Mouse (Mus musculus) hindbrain, embryonic 11.5 days (tissue): ENCODE measurements around the gene Pax6. TPM values are rescaled to one million over a fixed set of nuclear protein-coding genes. Genes with fewer than 3 reads are reported as not detected.

Experiments
- ATAC-seq: fragments of 200-750 bp; cut with Nextera tagmentation; 2 replicates; pipeline ENCODE4 v1.8.0; 2017; ENCODE audit warnings: mild to moderate bottlenecking, moderate TSS enrichment, moderate library complexity; ENCODE audit not compliant: low FRiP score
- DNase-seq: peaks from one replicate; pipeline ENCODE4 v3.0.0-alpha.2; 2015; ENCODE audit warnings: low spot score
- H3K27ac ChIP-seq: fragments of 300-500 bp; sonication (generic); 2 replicates; pipeline ENCODE4 v1.5.1; 2014; ENCODE audit warnings: mild to moderate bottlenecking, low read depth, low read length
- H3K27me3 ChIP-seq: fragments of 300-500 bp; sonication (generic); 2 replicates; pipeline ENCODE4 v1.6.1; 2014; ENCODE audit warnings: mild to moderate bottlenecking, low read length, moderate library complexity, mixed read lengths; ENCODE audit not compliant: control insufficient read depth, insufficient read depth
- H3K36me3 ChIP-seq: fragments of 300-500 bp; sonication (generic); 2 replicates; pipeline ENCODE4 v1.6.1; 2014; ENCODE audit warnings: mild to moderate bottlenecking, low read length, moderate library complexity, mixed read lengths; ENCODE audit not compliant: control insufficient read depth, insufficient read depth
- H3K4me1 ChIP-seq: fragments of 300-500 bp; sonication (generic); replicated peaks from 2 replicates; pipeline ENCODE4 v1.6.1; 2014; ENCODE audit warnings: low read length, mixed read lengths; ENCODE audit not compliant: control insufficient read depth, insufficient read depth
- H3K4me2 ChIP-seq: fragments of 300-500 bp; sonication (generic); replicated peaks from 2 replicates; pipeline ENCODE4 v1.6.1; 2014; ENCODE audit warnings: mild to moderate bottlenecking, low read depth, low read length
- H3K4me3 ChIP-seq: fragments of 300-500 bp; sonication (generic); 2 replicates; pipeline ENCODE4 v1.5.1; 2014; ENCODE audit warnings: low read depth, low read length
- H3K9ac ChIP-seq: fragments of 300-500 bp; sonication (generic); 2 replicates; pipeline ENCODE4 v1.6.1; 2014; ENCODE audit warnings: low read depth, low read length
- H3K9me3 ChIP-seq: fragments of 300-500 bp; sonication (generic); 2 replicates; pipeline ENCODE4 v1.6.1; 2016; ENCODE audit warnings: low read length; ENCODE audit not compliant: control insufficient read depth
- WGBS: fragments of 180-500 bp; shearing (Covaris S2); extraction: QIAGEN DNeasy Blood & Tissue Kit; methylation state at CpG from one replicate; pipeline ENCODE4 v1.1.7; 2014; 5-methylcytosine and 5-hydroxymethylcytosine counted together
- polyA plus RNA-seq: library from polyadenylated mRNA; unstranded; fragments of >200 nt; fragmentation: Nextera tagmentation; extraction: Ambion mirVana; gene quantifications from 2 replicates; pipeline ENCODE4 v1.2.1, GENCODE M21; 2014

Gene Pax6
- polyA plus RNA-seq: 23.9 and 26.8 TPM in 2 replicates

DNA sequence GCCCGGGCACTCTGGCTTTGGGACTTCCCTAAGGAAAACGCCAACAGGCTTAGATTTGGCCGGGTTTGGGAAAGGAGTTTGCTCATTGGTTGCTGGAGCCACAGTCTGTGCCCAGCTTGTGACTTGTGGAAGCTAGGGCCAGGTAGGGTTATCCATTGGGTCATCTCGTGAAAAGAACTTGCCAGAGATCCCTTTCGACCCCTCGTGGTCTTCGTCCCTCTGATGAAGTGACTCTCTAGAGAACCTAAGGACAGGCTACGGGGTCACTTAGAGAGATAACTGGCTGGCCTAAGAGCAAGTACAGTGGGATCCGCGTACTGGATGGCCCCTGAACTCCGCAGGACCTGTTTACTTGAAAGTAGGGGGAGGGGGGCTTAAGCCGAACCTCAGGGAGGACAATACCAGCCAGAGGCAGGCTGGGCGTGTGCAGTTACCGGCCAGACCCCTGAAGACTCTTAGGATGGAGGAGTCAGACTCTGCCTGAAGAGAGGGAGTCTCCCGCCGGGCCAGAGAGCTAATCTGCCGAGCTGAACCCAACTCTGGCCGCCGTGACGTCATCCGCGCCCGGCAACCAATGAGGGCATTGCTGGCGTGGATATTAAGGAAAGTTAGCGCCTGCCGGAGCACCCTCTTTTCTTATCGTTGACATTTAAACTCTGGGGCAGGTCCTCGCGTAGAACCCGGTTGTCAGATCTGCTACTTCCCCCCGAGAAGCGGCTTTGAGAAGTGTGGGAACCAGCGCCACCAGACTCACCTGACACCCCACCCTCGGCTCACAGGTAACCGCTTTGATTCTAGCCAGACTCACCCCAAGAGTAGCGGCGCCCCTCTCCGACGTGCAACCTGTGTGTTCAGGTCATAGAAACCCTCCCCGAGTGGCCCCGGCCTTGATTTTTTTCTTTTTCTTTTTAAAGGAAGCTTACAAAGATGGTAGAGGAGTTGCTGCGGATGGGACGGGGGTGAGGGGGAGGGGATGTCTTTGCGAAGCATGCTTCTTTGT lies at the start of gene Pax6:
TSS of gene Pax6 (plus strand) at position 630 of the 1,000 bp plus-strand sequence.
- Histone ChIP-seq H3K36me3 (no peaks in the 10 kb centered on the region), H3K4me3 (peak within 1 kb of the TSS; percentile 22), H3K9ac (peak within 1 kb of the TSS; percentile 51), H3K4me1 (peaks cover 19% of the 10 kb centered on the region), H3K9me3 (no peaks in the 10 kb centered on the region), H3K27me3 (peaks cover 84% of the 10 kb centered on the region), H3K27ac (no peak within 1 kb of the TSS), H3K4me2 (peak within 1 kb of the TSS; percentile 28)
- DNase-seq (peak; percentile 70), ATAC-seq (peak; percentile 48; the same call in 1 of the 2 replicates)
- WGBS: under 1% methylated on average over 44 of the region's 44 CpGs

DNA sequence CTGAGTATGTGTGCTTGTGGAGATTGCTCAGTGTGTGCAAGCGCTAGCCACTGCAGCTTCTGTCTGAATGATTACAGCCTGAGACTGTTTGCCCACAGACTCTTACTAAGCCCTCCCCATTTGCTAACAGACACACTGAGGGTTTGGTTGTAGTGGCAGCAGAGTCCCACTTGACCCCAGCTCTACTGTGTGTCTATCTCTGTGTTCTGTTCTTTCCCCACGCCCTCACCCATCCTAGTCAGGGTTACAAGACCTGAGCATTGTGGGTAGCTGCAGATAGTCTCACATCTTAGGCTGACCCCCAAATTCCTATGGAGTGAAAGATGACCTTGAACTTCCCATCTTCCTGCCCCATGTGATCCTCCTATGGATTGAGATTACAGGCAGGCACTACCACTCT lies 19.8 kb upstream of the Pax6 start:
- H3K36me3 ChIP-seq: no peaks in the 10 kb centered on the region
- WGBS: 81% methylated on average over 2 of the region's 2 CpGs
- no peak overlapping the region for H3K9ac ChIP-seq
- H3K4me1 ChIP-seq: no peaks in the 10 kb centered on the region
- no peaks in the 10 kb centered on the region for H3K9me3 ChIP-seq
- no peak overlapping the region for H3K27ac ChIP-seq
- no peak overlapping the region for H3K4me2 ChIP-seq
- ATAC-seq (no peak), DNase-seq (no peak)
- H3K27me3 ChIP-seq: no peaks in the 10 kb centered on the region; the same call in 1 of the 2 replicates
- H3K4me3 ChIP-seq: no peak overlapping the region

DNA sequence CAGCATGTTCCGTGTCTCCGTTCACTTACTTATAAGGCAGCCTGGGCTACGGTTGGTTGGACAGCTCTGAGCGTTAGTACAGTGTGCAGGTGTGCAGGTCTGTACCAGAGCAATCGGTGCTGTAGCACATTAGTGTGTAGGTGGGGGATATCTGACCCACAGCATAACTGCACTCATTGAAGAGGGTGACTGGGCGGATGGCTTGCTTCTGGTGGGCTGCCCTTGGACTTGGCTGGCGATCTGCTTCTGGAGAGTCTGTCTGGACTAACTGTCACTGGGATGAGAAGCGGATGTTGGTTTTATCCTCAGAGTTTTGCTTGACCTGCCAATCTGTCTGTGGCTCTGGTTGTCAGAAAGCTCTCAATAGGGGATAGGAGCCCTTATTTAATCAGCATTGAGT lies 12.2 kb upstream of the Pax6 start:
- ATAC-seq (no peak), DNase-seq (no peak)
- no peak overlapping the region for H3K4me2 ChIP-seq
- H3K4me3 ChIP-seq: no peak overlapping the region
- H3K27me3 ChIP-seq: peaks cover 40% of the 10 kb centered on the region
- WGBS: 79% methylated on average over 8 of the region's 8 CpGs
- no peaks in the 10 kb centered on the region for H3K9me3 ChIP-seq
- no peaks in the 10 kb centered on the region for H3K36me3 ChIP-seq
- H3K4me1 ChIP-seq: no peaks in the 10 kb centered on the region
- H3K27ac ChIP-seq: no peak overlapping the region
- H3K9ac ChIP-seq: no peak overlapping the region

DNA sequence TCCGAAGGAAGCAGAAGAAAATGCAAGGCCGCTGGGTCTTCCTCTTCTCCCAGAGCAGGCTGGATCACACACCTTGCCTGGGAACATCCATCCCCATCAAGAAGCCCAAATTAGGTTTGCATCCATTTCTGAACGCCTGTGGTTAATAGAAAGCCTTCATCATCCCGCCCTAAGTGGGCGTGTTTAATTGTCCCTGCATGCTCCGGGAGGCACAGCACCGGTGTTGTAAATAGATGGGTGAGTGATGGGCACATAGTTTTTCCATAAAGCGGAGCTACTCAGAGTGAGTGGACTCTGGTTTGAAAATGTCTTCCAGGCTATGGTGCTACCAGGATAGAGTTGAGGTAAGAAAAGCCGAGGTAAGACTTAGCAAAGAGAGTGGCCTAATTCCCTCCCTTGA lies 9.3 kb upstream of the Pax6 start:
- Histone ChIP-seq H3K4me1 (no peaks in the 10 kb centered on the region), H3K27me3 (peaks cover 65% of the 10 kb centered on the region)
- DNase-seq: peak; percentile 45

DNA sequence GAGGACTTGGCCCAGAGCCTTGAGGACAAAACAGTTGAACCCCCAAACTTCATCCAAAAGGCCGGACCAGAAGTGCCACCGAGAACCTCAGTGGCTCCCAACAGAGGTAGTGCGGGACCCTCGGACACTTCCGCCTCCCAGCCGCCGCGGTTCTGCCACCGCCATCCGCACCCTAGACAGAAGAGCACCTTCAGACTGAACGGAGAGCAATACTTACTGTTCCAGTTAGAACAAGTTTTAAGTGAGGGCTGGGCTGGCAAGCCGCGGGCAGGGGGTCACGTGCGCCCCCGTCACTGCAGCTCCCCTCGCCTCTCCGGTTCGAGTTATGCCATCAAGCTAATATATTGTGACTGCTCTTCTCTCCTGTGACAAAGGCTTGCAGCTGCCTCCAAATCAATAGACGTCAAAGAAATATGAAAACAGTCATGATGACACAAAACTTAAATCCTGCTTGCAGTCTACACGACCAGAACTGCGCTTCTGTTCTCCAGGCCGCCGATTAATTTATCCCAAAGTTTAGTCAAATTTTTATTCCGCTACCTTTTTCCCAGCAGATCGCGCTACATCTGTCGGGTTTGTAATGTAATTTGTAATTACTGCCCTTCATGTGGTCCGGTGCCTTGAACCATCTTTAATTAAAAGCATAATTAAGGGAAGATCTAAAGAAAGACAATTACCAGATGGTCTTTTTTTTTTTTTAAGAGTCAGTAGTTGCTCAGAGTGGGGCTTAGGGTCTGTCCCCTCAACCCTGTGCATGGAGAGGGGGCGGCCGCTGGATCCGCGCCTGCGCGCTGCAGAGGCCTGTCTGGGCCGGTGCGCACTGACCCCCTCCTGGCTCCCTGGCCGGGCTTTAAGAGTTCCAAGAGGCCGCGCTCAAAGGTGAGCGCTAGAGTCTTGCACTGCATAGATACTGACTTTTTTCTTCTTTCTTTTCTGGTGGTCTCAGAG lies 8.5 kb upstream of the Pax6 start:
- DNase-seq: peak; percentile 66
- ATAC-seq: peak; percentile 71; the same call in 1 of the 2 replicates
- under 1% methylated on average over 41 of the region's 41 CpGs for WGBS
- H3K9ac ChIP-seq: no peak overlapping the region
- no peak overlapping the region for H3K27ac ChIP-seq
- no peaks in the 10 kb centered on the region for H3K4me1 ChIP-seq
- H3K4me3 ChIP-seq: peak overlapping the region; percentile 12; the same call in 1 of the 2 replicates
- H3K36me3 ChIP-seq: no peaks in the 10 kb centered on the region
- H3K9me3 ChIP-seq: no peaks in the 10 kb centered on the region
- H3K27me3 ChIP-seq: peaks cover 74% of the 10 kb centered on the region
- H3K4me2 ChIP-seq: peak overlapping the region; percentile 30

More for the DNA sequence above, 9.3 kb upstream of the Pax6 start:
- H3K27ac ChIP-seq: no peak overlapping the region
- no peaks in the 10 kb centered on the region for H3K36me3 ChIP-seq
- no peak overlapping the region for H3K9ac ChIP-seq
- peak overlapping the region; percentile 30; the same call in 1 of the 2 replicates for H3K4me2 ChIP-seq
- WGBS: 6% methylated on average over 9 of the region's 9 CpGs
- H3K4me3 ChIP-seq: no peak overlapping the region
- ATAC-seq: no peak
- H3K9me3 ChIP-seq: no peaks in the 10 kb centered on the region

DNA sequence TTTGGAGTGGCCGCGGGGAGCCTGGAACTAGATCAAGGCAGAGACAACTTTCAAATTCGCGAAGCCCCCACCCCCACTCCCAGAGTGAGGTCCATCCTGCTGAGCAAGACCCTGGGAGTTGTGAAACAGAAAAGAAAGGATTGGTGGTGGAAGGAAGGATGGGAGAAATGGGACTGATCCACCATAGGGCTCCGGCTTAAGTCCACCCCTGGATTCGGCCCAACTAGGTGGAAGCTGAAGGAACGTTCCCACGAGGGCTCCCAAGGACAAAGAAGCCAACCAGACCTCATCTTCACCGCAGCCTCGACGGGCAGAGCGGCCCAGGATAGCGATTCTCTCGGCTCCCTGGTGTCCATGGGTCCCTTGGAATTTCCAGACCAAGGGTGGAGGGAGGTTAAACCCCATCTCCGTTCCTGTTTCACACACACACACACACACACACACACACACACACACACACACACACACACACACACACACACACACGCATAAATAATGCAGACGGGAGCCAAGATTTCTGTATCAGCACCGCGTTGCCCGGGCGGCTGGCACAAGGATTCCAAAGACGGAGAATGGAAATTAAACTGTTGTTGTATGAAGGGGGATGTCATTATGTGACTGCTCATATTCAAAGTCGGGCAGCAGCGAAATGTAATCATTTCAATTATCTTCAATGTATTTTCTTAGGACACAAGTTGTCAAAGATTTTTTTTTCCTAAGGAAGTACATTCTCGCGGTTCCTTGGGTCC lies 7.7 kb upstream of the Pax6 start:
- no peaks in the 10 kb centered on the region for H3K4me1 ChIP-seq
- H3K4me3 ChIP-seq: peak overlapping the region; percentile 12; the same call in 1 of the 2 replicates
- H3K9ac ChIP-seq: no peak overlapping the region
- WGBS: 1% methylated on average over 26 of the region's 26 CpGs
- H3K36me3 ChIP-seq: no peaks in the 10 kb centered on the region
- ATAC-seq (peak; percentile 25; the same call in 1 of the 2 replicates), DNase-seq (peak; percentile 60)
- peaks cover 77% of the 10 kb centered on the region for H3K27me3 ChIP-seq
- H3K27ac ChIP-seq: no peak overlapping the region
- no peaks in the 10 kb centered on the region for H3K9me3 ChIP-seq
- peak overlapping the region; percentile 30 for H3K4me2 ChIP-seq

DNA sequence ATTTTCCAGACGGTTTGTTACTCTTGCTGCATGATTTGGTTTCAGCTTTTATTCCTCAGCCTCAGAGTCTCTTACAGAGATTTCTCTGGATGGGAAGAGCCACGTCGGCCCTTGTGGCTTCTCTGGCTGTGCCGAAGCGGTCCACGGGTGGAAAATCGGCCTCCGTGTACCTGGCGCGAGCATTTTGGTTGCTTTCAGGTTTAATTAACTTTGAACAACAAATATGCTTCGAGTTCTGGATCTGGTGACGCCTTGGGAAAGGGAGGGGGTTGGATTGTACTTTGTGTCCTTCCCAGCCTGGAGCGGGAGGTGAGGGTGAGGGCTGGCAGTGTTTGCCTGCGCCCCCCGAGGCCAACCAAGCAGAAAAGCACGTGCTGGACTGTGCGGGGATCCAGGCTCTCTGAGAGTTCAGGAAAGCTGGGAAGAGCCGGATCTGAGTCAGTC lies 7.1 kb upstream of the Pax6 start:
- H3K27ac ChIP-seq: no peak overlapping the region
- WGBS: 2% methylated on average over 18 of the region's 18 CpGs
- no peak for ATAC-seq
- no peak overlapping the region for H3K4me3 ChIP-seq
- H3K9me3 ChIP-seq: no peaks in the 10 kb centered on the region
- H3K4me2 ChIP-seq: no peak overlapping the region
- H3K27me3 ChIP-seq: peaks cover 80% of the 10 kb centered on the region
- no peak overlapping the region for H3K9ac ChIP-seq
- DNase-seq: peak; percentile 52
- no peaks in the 10 kb centered on the region for H3K36me3 ChIP-seq
- peaks cover 1% of the 10 kb centered on the region for H3K4me1 ChIP-seq

DNA sequence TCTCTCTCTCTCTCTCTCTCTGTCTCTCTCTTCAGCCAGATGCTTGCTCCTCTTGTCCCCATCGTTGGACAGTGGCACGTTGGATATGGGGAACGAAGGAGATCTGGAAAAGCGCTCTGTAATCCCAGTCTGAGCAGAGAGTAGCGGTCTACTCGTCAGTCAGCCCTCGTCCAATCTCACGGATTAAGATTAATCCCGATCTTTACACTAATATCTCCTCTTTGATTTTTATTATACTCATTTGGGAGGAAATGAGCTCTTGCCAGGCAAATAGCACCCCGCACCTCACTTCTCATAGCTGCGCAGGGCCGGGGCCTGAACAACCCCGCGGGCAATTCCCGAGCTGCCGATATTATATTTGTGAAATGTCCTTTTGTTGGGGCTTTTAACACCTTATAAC lies 6.6 kb upstream of the Pax6 start:
- H3K4me2 ChIP-seq: no peak overlapping the region
- no peak for ATAC-seq
- peaks cover 83% of the 10 kb centered on the region for H3K27me3 ChIP-seq
- WGBS: 4% methylated on average over 16 of the region's 16 CpGs
- no peaks in the 10 kb centered on the region for H3K36me3 ChIP-seq
- no peak overlapping the region for H3K4me3 ChIP-seq
- H3K27ac ChIP-seq: no peak overlapping the region
- DNase-seq: peak; percentile 49
- H3K9ac ChIP-seq: no peak overlapping the region
- peaks cover 6% of the 10 kb centered on the region for H3K4me1 ChIP-seq
- no peaks in the 10 kb centered on the region for H3K9me3 ChIP-seq
